Mouse (Mus musculus): Measurements from ENCODE around the gene Tes. TPM values are rescaled to one million over a fixed set of nuclear protein-coding genes. Genes with fewer than 3 reads are reported as not detected.

Tes gene
- total and polyA plus RNA-seq, 3 experiments = 2.3 to 4.0 (median 3.3) TPM

DNA sequence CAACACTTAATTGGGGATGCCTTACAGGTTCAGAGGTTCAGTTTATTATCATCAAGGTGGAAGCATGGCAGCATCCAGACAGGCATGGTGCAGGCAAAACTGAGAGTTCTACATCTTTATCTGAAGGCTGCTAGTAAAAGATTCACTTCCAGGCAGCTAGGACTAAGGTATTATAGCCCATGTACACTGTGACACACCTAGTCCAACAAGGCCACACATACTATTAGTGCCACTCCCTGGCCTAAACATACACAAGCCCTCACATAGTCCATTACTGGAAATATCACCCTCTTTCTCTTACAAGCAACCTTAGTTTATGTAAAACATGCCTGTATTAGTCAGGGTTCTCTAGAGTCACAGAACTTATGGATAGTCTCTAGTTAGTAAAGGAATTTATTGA lies 29.7 kb upstream of the Tes start:
- no peak overlapping the region for H3K4me3 ChIP-seq

DNA sequence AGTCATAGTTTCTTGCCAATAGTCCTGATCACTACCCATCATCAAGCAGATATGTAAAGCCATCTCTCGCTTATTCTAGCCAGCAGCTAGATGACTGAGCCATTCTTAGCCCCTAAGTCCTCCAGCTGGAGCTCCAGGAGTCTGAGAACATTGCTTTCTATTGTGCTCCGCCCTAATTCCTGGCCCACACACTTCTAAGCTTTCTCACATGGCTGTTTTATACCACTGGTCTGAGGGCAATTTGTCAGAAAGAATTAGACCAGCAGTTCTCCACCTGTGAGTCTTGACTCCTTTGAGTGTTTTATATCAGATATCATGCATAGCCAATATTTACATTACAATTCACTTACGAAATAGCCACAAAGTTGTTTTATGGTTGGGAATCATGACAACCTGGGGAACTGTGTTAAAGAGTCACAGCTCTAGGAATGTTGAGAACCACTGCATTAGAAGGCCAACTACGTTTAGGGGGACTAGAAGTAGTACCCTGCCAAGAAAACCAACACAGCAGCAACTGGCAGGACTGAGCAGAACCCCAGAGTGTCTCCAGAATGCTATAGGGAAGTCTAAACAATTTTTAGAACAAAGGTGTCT lies 13.4 kb upstream of the Tes start:
- H3K4me1 ChIP-seq (ENCODE audit: control insufficient read depth, insufficient read depth, low read length) = peaks cover 3% of the 10 kb centered on the region
- H3K9ac ChIP-seq (ENCODE audit: low read depth, low read length) = no peak overlapping the region
- H3K36me3 ChIP-seq (ENCODE audit: control insufficient read depth, insufficient read depth, low read length) = no peaks in the 10 kb centered on the region
- H3K27me3 ChIP-seq (ENCODE audit: control insufficient read depth, insufficient read depth, low read length) = no peaks in the 10 kb centered on the region
- no peak overlapping the region for H3K27ac ChIP-seq
- TF ChIP-seq CTCF (IDR thresholded peaks at IDR 0.05) (no peak), POLR2A (IDR thresholded peaks at IDR 0.05; ENCODE audit: insufficient read depth, low read depth, low read length) (no peak)
- H3K4me3 ChIP-seq = no peak overlapping the region
- intact Hi-C loops (cut with DNase I) = no loop called here
- no peaks in the 10 kb centered on the region for H3K79me2 ChIP-seq (replicated peaks; ENCODE audit: control insufficient read depth, insufficient read depth, low read length)
- no peak for DNase-seq
- 91% methylated on average over 4 of the region's 4 CpGs for WGBS

More for the DNA sequence above, 29.7 kb upstream of the Tes start:
- intact Hi-C loops (cut with DNase I) = no loop called here
- no peaks in the 10 kb centered on the region for H3K36me3 ChIP-seq (ENCODE audit: control insufficient read depth, insufficient read depth, low read length)
- DNase-seq = no peak
- no peaks in the 10 kb centered on the region for H3K27me3 ChIP-seq (ENCODE audit: control insufficient read depth, insufficient read depth, low read length)
- H3K9ac ChIP-seq (ENCODE audit: low read depth, low read length) = no peak overlapping the region
- no peaks in the 10 kb centered on the region for H3K79me2 ChIP-seq (replicated peaks; ENCODE audit: control insufficient read depth, insufficient read depth, low read length)
- no peak for TF ChIP-seq CTCF (IDR thresholded peaks at IDR 0.05)
- no peak for TF ChIP-seq POLR2A (IDR thresholded peaks at IDR 0.05; ENCODE audit: insufficient read depth, low read depth, low read length)
- TF ChIP-seq EP300 (IDR thresholded peaks at IDR 0.05; ENCODE audit: insufficient read depth, low read depth, low read length) = no peak
- no peak overlapping the region for H3K27ac ChIP-seq
- H3K4me1 ChIP-seq (ENCODE audit: control insufficient read depth, insufficient read depth, low read length) = no peaks in the 10 kb centered on the region

DNA sequence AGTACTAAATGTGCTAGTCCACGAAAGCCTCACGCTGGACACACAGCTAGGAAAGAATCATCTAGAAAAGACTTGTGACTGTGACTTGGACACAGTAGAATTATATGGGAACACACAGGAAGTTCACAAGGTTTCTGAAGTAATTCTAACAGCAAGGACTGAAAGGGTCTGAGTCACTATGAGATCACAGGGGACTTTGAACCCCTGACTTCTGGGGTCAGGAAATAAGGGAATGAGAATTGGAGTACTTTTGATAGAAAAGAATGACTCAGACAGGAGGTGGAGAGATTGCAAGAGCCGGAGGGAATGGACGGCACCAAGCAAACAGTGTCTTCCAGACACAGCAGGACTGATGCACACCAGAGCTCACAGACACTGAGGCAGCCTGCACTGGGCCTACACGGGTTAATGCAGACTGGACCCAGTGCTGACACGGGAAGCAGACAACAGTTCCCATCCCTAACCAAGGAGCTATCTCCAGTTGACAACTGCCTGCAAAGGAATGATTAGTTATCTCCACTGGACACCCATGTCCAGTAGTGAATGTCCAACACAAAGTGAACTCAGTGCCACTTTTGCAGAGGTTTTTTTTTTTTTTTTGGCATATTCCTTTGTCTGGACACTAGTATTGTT lies 11.8 kb upstream of the Tes start:
- intact Hi-C loops (cut with DNase I) = no loop called here
- H3K27ac ChIP-seq = no peak overlapping the region
- H3K4me3 ChIP-seq = no peak overlapping the region
- DNase-seq = no peak
- TF ChIP-seq CTCF (IDR thresholded peaks at IDR 0.05) (no peak), POLR2A (IDR thresholded peaks at IDR 0.05; ENCODE audit: insufficient read depth, low read depth, low read length) (no peak), EP300 (IDR thresholded peaks at IDR 0.05; ENCODE audit: insufficient read depth, low read depth, low read length) (no peak)
- no peak overlapping the region for H3K9ac ChIP-seq (ENCODE audit: low read depth, low read length)
- WGBS = 61% methylated on average over 6 of the region's 6 CpGs
- no peaks in the 10 kb centered on the region for H3K36me3 ChIP-seq (ENCODE audit: control insufficient read depth, insufficient read depth, low read length)
- peaks cover 3% of the 10 kb centered on the region for H3K4me1 ChIP-seq (ENCODE audit: control insufficient read depth, insufficient read depth, low read length)
- no peaks in the 10 kb centered on the region for H3K27me3 ChIP-seq (ENCODE audit: control insufficient read depth, insufficient read depth, low read length)
- H3K79me2 ChIP-seq (replicated peaks; ENCODE audit: control insufficient read depth, insufficient read depth, low read length) = no peaks in the 10 kb centered on the region

DNA sequence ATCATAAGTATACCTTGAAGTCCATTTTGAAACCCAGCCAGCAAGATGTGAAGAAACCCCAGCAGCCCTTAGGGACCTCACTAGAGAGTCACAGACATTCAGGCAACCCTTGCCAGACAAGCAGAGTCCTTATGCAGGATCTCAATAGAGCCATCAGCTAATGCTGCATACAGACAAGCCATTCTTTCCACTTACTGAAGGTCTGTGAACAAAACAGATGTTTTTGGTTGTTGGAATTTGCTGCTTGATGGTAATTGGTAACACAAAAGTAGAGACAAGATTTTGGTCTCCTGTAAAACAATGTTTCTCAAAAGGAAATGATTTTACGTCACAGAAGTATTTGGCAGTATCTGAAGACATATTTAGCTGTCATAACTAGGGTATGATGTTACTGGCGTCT lies 10.2 kb upstream of the Tes start:
- no peak for DNase-seq
- WGBS = 69% methylated on average over 2 of the region's 2 CpGs
- Histone ChIP-seq H3K4me3 (no peak overlapping the region), H3K27me3 (ENCODE audit: control insufficient read depth, insufficient read depth, low read length) (no peaks in the 10 kb centered on the region), H3K27ac (no peak overlapping the region), H3K36me3 (ENCODE audit: control insufficient read depth, insufficient read depth, low read length) (no peaks in the 10 kb centered on the region), H3K4me1 (ENCODE audit: control insufficient read depth, insufficient read depth, low read length) (peaks cover 3% of the 10 kb centered on the region), H3K79me2 (replicated peaks; ENCODE audit: control insufficient read depth, insufficient read depth, low read length) (no peaks in the 10 kb centered on the region), H3K9ac (ENCODE audit: low read depth, low read length) (no peak overlapping the region)
- TF ChIP-seq POLR2A (IDR thresholded peaks at IDR 0.05; ENCODE audit: insufficient read depth, low read depth, low read length) = no peak
- TF ChIP-seq CTCF (IDR thresholded peaks at IDR 0.05) = no peak
- no peak for TF ChIP-seq EP300 (IDR thresholded peaks at IDR 0.05; ENCODE audit: insufficient read depth, low read depth, low read length)
- intact Hi-C loops (cut with DNase I) = no loop called here

DNA sequence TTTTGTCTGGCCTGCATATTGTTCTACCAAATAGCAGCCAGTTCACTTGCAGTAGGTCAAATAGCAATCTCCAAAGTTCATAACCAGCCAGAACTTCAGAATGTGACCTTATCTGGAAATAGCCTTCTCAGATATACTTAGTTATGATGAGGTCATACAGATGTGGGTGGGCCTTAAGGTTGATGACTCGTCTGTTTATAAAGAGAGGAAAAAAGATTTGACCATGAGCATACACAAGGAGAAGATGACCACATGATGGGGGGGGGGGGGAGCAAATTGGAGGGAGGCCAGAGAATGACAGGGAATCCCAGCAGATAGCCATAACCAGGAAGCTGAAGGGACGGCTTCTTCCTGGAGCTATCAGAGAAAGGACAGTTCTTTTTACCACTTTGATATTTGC lies 9.3 kb upstream of the Tes start:
- H3K79me2 ChIP-seq (replicated peaks; ENCODE audit: control insufficient read depth, insufficient read depth, low read length) = no peaks in the 10 kb centered on the region
- TF ChIP-seq EP300 (IDR thresholded peaks at IDR 0.05; ENCODE audit: insufficient read depth, low read depth, low read length) (no peak), CTCF (IDR thresholded peaks at IDR 0.05) (no peak), POLR2A (IDR thresholded peaks at IDR 0.05; ENCODE audit: insufficient read depth, low read depth, low read length) (no peak)
- H3K4me1 ChIP-seq (ENCODE audit: control insufficient read depth, insufficient read depth, low read length) = peaks cover 3% of the 10 kb centered on the region
- no peak overlapping the region for H3K9ac ChIP-seq (ENCODE audit: low read depth, low read length)
- intact Hi-C loops (cut with DNase I) = no loop called here
- WGBS = 14% methylated on average over 2 of the region's 2 CpGs
- no peak overlapping the region for H3K4me3 ChIP-seq
- H3K36me3 ChIP-seq (ENCODE audit: control insufficient read depth, insufficient read depth, low read length) = no peaks in the 10 kb centered on the region
- H3K27me3 ChIP-seq (ENCODE audit: control insufficient read depth, insufficient read depth, low read length) = no peaks in the 10 kb centered on the region
- no peak overlapping the region for H3K27ac ChIP-seq
- DNase-seq = no peak

DNA sequence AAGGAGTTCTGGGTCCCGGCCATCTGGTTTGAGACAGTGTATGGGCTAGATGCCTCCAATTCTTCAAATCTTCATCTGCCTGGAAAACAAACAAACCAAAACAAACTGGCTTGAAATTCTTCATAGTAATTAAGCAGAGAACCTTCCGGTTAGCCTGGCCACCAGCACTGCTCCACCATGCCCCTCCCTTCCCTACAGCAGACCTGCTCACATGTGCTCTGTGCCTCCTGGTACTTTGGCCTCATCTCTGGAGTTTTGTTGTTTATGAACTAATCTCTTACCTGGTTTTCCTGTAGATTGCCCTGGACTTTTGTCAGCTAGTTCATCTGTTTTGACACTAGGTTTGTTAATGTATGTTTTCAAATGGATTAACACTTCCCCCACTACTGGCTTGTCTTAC lies 5.4 kb upstream of the Tes start:
- no peak overlapping the region for H3K27ac ChIP-seq
- no peak overlapping the region for H3K9ac ChIP-seq (ENCODE audit: low read depth, low read length)
- no peaks in the 10 kb centered on the region for H3K36me3 ChIP-seq (ENCODE audit: control insufficient read depth, insufficient read depth, low read length)
- peaks cover 3% of the 10 kb centered on the region for H3K4me1 ChIP-seq (ENCODE audit: control insufficient read depth, insufficient read depth, low read length)
- H3K4me3 ChIP-seq = no peak overlapping the region
- DNase-seq = no peak
- WGBS = 75% methylated on average over 2 of the region's 2 CpGs
- H3K27me3 ChIP-seq (ENCODE audit: control insufficient read depth, insufficient read depth, low read length) = 0 out of 2 replicates have a peak, but pooled peaks cover 2% of the 10 kb centered on the region
- H3K79me2 ChIP-seq (replicated peaks; ENCODE audit: control insufficient read depth, insufficient read depth, low read length) = no peaks in the 10 kb centered on the region
- intact Hi-C loops (cut with DNase I) = no loop called here
- TF ChIP-seq POLR2A (IDR thresholded peaks at IDR 0.05; ENCODE audit: insufficient read depth, low read depth, low read length) (no peak), CTCF (IDR thresholded peaks at IDR 0.05) (no peak), EP300 (IDR thresholded peaks at IDR 0.05; ENCODE audit: insufficient read depth, low read depth, low read length) (no peak)

All from heart, adult 2 months (tissue).